Mouse (Mus musculus) stomach, embryonic 14.5 days (tissue): ENCODE measurements around the gene Tenm3. TPM values are rescaled to one million over a fixed set of nuclear protein-coding genes. Genes with fewer than 3 reads are reported as not detected.

ENCODE experiments used
- ATAC-seq: fragments of 200-750 bp; cut with Nextera tagmentation; 2 replicates; pipeline ENCODE4 v1.8.0; 2017; ENCODE audit warnings: low read depth, moderate TSS enrichment; ENCODE audit not compliant: insufficient number of reproducible peaks, insufficient read depth, low FRiP score
- H3K27ac ChIP-seq: fragments of 300-500 bp; sonication (generic); 2 replicates; pipeline ENCODE4 v1.5.1; 2014; ENCODE audit warnings: mild to moderate bottlenecking, low read length, moderate library complexity, mixed read lengths
- H3K27me3 ChIP-seq: fragments of 300-500 bp; sonication (generic); 2 replicates; pipeline ENCODE4 v1.6.1; 2014; ENCODE audit warnings: low read length, control low read depth, mixed read lengths; ENCODE audit not compliant: control insufficient read depth, insufficient read depth
- H3K36me3 ChIP-seq: fragments of 300-500 bp; sonication (generic); 2 replicates; pipeline ENCODE4 v1.6.1; 2014; ENCODE audit warnings: mild to moderate bottlenecking, control low read depth, low read length, moderate library complexity, mixed read lengths; ENCODE audit not compliant: control insufficient read depth, insufficient read depth
- H3K4me1 ChIP-seq: fragments of 300-500 bp; sonication (generic); 2 replicates; pipeline ENCODE4 v1.6.1; 2014; ENCODE audit warnings: low read length, control low read depth, mixed read lengths; ENCODE audit not compliant: control insufficient read depth, insufficient read depth
- H3K4me2 ChIP-seq: fragments of 300-500 bp; sonication (generic); replicated peaks from 2 replicates; pipeline ENCODE4 v1.6.1; 2014; ENCODE audit warnings: low read depth, low read length, control low read depth
- H3K4me3 ChIP-seq: fragments of 300-500 bp; sonication (generic); 2 replicates; pipeline ENCODE4 v1.5.1; 2014; ENCODE audit warnings: low read depth, low read length, control low read depth
- H3K9ac ChIP-seq: fragments of 300-500 bp; sonication (generic); replicated peaks from 2 replicates; pipeline ENCODE4 v1.6.1; 2014; ENCODE audit warnings: low read depth, mild to moderate bottlenecking, control low read depth, low read length, moderate library complexity, mixed read lengths
- H3K9me3 ChIP-seq: fragments of 300-500 bp; sonication (generic); 2 replicates; pipeline ENCODE4 v1.6.1; 2016; ENCODE audit warnings: low read depth, low read length, control low read depth; ENCODE audit not compliant: control insufficient read depth
- WGBS: fragments of 180-500 bp; shearing (Covaris S2); extraction: QIAGEN DNeasy Blood & Tissue Kit; methylation state at CpG from one replicate; pipeline ENCODE4 v1.1.7; 2014; 5-methylcytosine and 5-hydroxymethylcytosine counted together
- polyA plus RNA-seq: library from polyadenylated mRNA; unstranded; fragments of >200 nt; fragmentation: Nextera tagmentation; extraction: Ambion mirVana; gene quantifications from 2 replicates; pipeline ENCODE4 v1.2.1, GENCODE M21; 2014

Tenm3 gene
- polyA plus RNA-seq, 1 experiment from 2014 or later: 29.8 TPM

DNA sequence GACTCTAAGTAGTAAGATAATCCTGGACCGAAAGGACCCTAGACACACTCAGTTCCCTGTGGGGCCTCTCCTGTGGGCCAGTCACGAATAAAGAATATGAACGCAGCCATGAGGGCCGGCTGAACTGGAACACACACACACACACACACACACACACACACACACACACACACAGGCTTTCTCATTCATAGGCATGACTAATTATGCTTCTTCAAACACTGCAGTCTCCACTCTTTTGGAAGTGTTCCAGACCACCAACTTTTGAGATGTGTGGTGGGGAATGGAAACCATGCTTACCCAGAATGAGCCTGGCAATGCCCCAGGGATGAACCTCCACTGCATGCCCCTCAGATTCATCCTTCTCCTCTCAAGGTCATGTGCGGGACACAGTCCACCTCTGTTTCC lies 45.8 kb downstream of the Tenm3 start:
- peaks cover 4% of the 10 kb centered on the region; the same call in 1 of the 2 replicates for H3K4me1 ChIP-seq
- WGBS: 52% methylated on average over 5 of the region's 5 CpGs
- H3K9me3 ChIP-seq: no peaks in the 10 kb centered on the region
- H3K4me3 ChIP-seq: no peak overlapping the region
- H3K9ac ChIP-seq: no peak overlapping the region
- no peak overlapping the region for H3K4me2 ChIP-seq
- H3K27me3 ChIP-seq: no peaks in the 10 kb centered on the region
- H3K36me3 ChIP-seq: no peaks in the 10 kb centered on the region
- no peak overlapping the region for H3K27ac ChIP-seq
- no peak for ATAC-seq

DNA sequence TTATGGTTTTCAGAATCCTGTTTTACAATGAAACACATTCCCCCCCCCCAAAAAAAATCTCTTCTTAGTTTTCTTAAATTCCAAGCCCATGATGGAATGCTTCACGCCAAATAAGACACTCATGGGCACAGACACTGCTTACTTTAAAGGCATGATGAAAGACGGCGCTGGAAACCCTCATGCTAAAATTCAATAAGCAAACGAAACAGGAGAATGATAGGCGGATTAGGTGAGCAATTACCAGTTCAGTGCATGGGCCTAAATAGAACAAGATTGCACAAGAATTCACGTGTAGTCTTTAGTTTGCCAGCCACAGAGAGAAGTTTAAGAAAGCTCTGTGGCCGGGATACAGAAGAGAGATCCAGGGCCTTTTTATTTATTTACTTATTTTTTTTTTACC lies 49.5 kb downstream of the Tenm3 start:
- ATAC-seq: no peak
- no peak overlapping the region for H3K27ac ChIP-seq
- 32% methylated on average over 7 of the region's 7 CpGs for WGBS
- H3K4me1 ChIP-seq: peaks cover 4% of the 10 kb centered on the region; the same call in 1 of the 2 replicates
- no peak overlapping the region for H3K4me2 ChIP-seq
- no peak overlapping the region for H3K9ac ChIP-seq
- H3K36me3 ChIP-seq: no peaks in the 10 kb centered on the region
- H3K4me3 ChIP-seq: no peak overlapping the region
- H3K27me3 ChIP-seq: no peaks in the 10 kb centered on the region
- H3K9me3 ChIP-seq: no peaks in the 10 kb centered on the region

DNA sequence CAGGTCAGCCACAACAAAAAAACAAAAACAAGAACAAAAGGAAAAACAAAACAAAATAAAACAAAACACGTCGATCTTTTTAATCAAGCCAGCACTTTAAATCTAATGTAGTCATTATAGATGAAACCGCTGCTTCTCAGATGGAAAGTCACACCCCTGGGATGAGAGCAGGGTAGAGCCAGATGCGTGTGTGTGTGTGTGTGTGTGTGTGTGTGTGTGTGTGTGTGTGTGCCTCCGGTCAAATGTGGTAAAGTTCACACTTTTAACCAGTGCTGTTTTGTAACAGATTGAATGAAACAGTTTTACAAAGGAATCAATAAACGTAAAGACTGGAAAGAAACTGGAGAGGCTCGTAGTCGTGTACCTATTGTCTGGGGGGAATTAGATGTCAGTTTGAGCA lies 50.0 kb downstream of the Tenm3 start:
- Histone ChIP-seq H3K4me2 (no peak overlapping the region), H3K36me3 (no peaks in the 10 kb centered on the region), H3K9ac (no peak overlapping the region), H3K4me1 (peaks cover 4% of the 10 kb centered on the region; the same call in 1 of the 2 replicates), H3K27me3 (no peaks in the 10 kb centered on the region), H3K4me3 (no peak overlapping the region), H3K27ac (no peak overlapping the region), H3K9me3 (no peaks in the 10 kb centered on the region)
- ATAC-seq: no peak
- 77% methylated on average over 8 of the region's 8 CpGs for WGBS

DNA sequence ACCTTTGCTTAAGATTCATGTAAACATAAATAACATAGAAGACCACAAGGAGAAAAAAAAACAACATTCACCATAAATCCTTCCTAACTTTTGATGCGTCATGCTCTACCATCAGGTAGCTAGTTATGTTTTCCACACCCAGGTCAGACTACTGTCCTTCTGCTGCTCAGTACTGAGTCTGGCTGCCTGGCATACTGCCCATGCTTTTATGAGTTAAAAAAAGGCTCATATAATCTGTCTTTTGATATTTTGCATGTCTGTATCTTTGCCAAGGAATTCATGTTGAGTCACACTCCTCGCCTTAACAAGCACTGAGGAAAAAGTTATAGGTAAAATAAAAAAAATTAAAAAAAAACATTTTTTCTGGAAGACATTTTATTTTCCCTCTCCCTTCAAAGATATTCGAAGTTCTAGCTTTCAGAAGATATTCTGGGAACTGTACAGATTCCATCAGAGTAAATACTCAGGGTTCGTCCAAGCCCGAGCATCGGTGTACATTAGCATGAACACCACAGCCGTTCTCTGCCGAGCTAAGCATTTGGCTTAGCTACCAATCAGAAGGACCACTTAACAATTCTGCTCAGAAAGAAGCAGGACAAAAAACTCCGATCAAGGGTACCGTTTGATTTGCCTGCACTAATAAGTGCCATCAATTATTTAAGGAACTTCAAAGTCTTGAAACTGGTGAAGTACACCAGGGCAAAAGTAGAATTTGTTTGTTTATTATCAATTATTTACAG lies 51.0 kb downstream of the Tenm3 start:
- WGBS: 65% methylated on average over 10 of the region's 10 CpGs
- Histone ChIP-seq H3K27me3 (no peaks in the 10 kb centered on the region), H3K27ac (no peak overlapping the region), H3K4me3 (no peak overlapping the region), H3K4me1 (peaks cover under 1% of the 10 kb centered on the region; the same call in 1 of the 2 replicates), H3K36me3 (no peaks in the 10 kb centered on the region), H3K9ac (no peak overlapping the region), H3K4me2 (no peak overlapping the region), H3K9me3 (no peaks in the 10 kb centered on the region)
- ATAC-seq: no peak

DNA sequence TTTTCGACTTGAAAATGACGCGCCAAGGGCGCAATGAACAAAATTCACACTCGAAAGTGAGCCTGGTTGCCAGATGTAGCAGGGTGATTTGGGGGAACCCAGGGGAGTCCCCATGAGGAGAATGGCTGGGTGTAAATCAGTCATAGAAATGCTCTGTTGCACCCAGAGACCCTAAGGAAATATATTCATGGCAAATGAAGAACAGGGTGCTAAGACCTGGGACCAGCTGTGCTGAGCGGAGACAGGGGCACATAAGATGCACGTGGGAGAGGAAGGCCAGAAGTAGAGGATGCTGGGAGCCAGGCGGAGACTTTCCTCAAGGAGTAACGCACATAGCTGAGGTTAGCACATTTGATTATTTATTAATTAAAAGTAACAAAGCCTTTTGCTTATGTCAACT lies 60.4 kb downstream of the Tenm3 start:
- WGBS: 89% methylated on average over 9 of the region's 9 CpGs
- Histone ChIP-seq H3K4me3 (no peak overlapping the region), H3K36me3 (no peaks in the 10 kb centered on the region), H3K27ac (no peak overlapping the region), H3K27me3 (no peaks in the 10 kb centered on the region), H3K4me1 (no peaks in the 10 kb centered on the region), H3K9ac (no peak overlapping the region), H3K9me3 (no peaks in the 10 kb centered on the region), H3K4me2 (no peak overlapping the region)
- no peak for ATAC-seq

DNA sequence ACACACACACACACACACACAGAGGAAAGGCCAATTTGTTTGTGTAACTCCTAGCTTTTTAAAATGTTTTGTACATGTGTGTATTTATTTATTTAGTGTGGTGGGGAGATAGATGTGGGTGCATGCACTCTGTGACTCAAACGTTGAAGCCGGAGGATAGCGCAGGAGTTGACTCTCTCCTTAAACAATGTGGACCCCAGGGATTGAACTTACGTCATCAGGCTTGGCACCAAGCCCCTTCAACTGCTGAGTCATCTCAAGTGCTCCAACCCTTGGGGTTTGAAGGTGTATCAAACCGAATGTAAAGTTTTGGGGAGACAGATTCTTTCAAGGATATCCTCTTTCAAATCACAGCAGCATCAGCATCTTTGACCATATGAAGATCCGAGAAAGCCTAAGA lies 63.1 kb downstream of the Tenm3 start:
- Histone ChIP-seq H3K4me3 (no peak overlapping the region), H3K27me3 (no peaks in the 10 kb centered on the region), H3K4me1 (no peaks in the 10 kb centered on the region), H3K9me3 (no peaks in the 10 kb centered on the region), H3K9ac (no peak overlapping the region), H3K4me2 (no peak overlapping the region), H3K27ac (no peak overlapping the region), H3K36me3 (no peaks in the 10 kb centered on the region)
- no peak for ATAC-seq
- WGBS: 74% methylated on average over 6 of the region's 6 CpGs

DNA sequence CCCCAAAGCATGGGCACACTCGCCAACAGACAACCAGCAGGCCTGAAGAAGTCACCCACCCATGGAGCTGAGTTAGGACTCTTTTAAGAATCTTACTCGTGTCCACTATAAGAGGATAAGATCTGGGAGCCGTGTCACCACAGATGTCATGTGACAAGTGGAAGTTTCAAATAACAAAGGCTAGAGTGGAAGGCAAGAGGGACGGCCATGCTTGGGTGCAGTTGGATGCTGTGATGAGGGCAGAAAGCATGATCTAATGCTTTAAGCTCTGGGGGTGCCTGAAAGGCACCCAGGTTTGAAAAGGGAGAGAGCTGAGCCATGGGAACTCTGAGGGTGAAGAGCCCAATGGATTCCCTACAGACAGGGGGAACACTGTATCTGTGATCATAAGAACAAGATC lies 64.6 kb downstream of the Tenm3 start:
- Histone ChIP-seq H3K4me3 (no peak overlapping the region), H3K36me3 (no peaks in the 10 kb centered on the region), H3K9me3 (no peaks in the 10 kb centered on the region), H3K9ac (no peak overlapping the region), H3K4me2 (no peak overlapping the region), H3K27me3 (no peaks in the 10 kb centered on the region), H3K27ac (no peak overlapping the region), H3K4me1 (no peaks in the 10 kb centered on the region)
- no peak for ATAC-seq
- WGBS: 83% methylated on average over 4 of the region's 4 CpGs

DNA sequence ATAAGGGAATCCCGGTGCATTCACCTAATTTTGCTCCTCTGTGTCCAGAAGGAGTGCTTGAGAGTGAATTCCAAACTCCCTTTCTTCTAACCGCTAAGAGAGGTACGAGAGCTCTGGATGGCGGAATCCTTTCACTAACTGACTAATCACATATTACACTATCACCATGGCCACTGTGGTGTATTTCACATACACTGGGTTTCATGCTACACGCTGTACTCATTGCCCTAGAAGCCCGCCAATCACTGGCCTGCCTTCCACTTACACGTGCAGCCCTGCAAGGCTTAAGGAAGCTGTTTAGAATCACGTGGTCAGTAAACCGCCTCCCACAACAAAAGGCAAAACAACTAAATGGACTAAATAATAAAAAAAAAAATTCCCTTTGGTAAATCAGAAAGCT lies 67.7 kb downstream of the Tenm3 start:
- Histone ChIP-seq H3K27me3 (no peaks in the 10 kb centered on the region), H3K4me2 (no peak overlapping the region; the same call in 1 of the 2 replicates)

More for the DNA sequence above, 67.7 kb downstream of the Tenm3 start:
- no peak overlapping the region for H3K9ac ChIP-seq
- H3K27ac ChIP-seq: no peak overlapping the region
- no peaks in the 10 kb centered on the region for H3K4me1 ChIP-seq
- H3K4me3 ChIP-seq: no peak overlapping the region
- no peaks in the 10 kb centered on the region for H3K9me3 ChIP-seq
- no peaks in the 10 kb centered on the region for H3K36me3 ChIP-seq
- no peak for ATAC-seq
- WGBS: 54% methylated on average over 9 of the region's 9 CpGs
